Mouse (Mus musculus): Measurements from ENCODE around the gene Cdc37. TPM values are rescaled to one million over a fixed set of nuclear protein-coding genes. Genes with fewer than 3 reads are reported as not detected.

Cdc37 gene
- polyA plus RNA-seq, 1 experiment = 24.9 TPM

DNA sequence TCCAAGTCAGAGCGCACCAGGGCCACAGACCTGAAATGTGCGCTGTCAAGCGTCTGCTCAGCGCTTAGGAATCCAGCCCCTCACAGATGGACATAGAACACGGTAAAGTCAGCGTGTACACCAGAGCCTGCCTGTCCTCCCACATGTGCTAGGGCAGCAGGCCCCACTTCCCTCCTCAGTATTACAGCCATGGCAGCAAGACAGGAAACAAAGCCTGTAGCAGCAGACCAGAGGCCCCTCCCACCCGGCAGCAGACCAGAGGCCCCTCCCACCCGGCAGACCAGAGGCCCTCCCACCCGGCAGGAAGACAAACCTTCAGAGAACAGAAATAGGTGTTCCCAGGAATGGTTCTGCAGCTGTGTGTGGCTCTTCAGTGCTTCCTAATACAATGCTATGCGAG lies 3.1 kb downstream of the Cdc37 start:
- TF ChIP-seq POLR2A (IDR thresholded peaks at IDR 0.05; ENCODE audit: low read depth, low read length) = no peak
- TF ChIP-seq CTCF (IDR thresholded peaks at IDR 0.05; ENCODE audit: extremely low read depth, insufficient read length, insufficient replicate concordance, low read depth, low read length) = no peak
- peak overlapping the region; percentile 10; the same call in 1 of the 2 replicates for H3K4me3 ChIP-seq (ENCODE audit: low read depth, low read length)
- H3K27me3 ChIP-seq (ENCODE audit: control insufficient read depth, insufficient read depth, low read length) = no peaks in the 10 kb centered on the region
- peaks cover 25% of the 10 kb centered on the region for H3K36me3 ChIP-seq (ENCODE audit: control insufficient read depth, insufficient read depth, low read length)
- peaks cover 12% of the 10 kb centered on the region for H3K4me1 ChIP-seq (ENCODE audit: control insufficient read depth, insufficient read depth, insufficient read length, low read length)
- no peak overlapping the region for H3K27ac ChIP-seq (ENCODE audit: insufficient read depth, low read depth, low read length)
- 39% methylated on average over 10 of the region's 10 CpGs for WGBS

DNA sequence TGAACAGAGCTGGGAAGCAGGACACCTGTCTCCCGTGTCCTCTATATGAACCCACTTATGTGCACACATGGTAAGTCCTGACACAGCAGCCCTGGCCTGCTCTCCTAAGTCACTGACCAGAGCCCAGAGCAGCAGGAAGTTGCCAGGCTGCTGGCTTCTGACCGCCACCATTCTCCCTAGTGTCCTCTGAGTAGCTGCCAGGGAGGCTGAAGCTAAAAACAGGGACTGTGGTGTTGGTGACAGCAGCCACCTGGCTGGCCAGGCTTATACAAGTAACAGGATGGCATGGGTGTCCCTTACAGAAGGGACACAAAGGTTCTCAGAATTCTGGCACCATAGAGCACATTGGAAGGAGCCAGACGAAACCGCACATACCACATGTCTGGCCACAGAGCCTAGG lies 4.4 kb downstream of the Cdc37 start:
- WGBS = 89% methylated on average over 4 of the region's 4 CpGs
- Histone ChIP-seq H3K27me3 (ENCODE audit: control insufficient read depth, insufficient read depth, low read length) (no peaks in the 10 kb centered on the region), H3K4me3 (ENCODE audit: low read depth, low read length) (no peak overlapping the region), H3K27ac (ENCODE audit: insufficient read depth, low read depth, low read length) (no peak overlapping the region), H3K36me3 (ENCODE audit: control insufficient read depth, insufficient read depth, low read length) (peaks cover 34% of the 10 kb centered on the region), H3K4me1 (ENCODE audit: control insufficient read depth, insufficient read depth, insufficient read length, low read length) (peaks cover 12% of the 10 kb centered on the region)
- TF ChIP-seq CTCF (IDR thresholded peaks at IDR 0.05; ENCODE audit: extremely low read depth, insufficient read length, insufficient replicate concordance, low read depth, low read length) (no peak), POLR2A (IDR thresholded peaks at IDR 0.05; ENCODE audit: low read depth, low read length) (no peak)

DNA sequence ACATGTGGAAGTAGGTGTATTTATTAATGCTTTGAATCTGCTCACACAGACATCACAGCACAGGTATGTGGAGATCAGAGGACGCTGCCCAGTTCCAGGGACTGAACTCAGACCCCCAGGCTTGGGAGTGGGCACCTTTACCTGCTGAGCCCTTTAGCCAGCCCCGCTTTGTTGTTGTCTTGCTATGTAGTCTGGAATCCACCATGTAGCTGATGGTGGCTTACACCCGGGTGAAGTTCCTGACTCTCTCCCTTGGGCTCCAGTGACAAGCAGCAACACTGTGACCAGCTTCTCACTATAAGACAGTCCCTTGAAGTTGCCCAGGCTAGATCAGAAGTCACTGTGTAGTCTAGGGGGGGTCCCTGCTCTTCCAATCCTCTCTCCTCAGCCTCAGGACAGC lies 5.4 kb downstream of the Cdc37 start:
- TF ChIP-seq POLR2A (IDR thresholded peaks at IDR 0.05; ENCODE audit: low read depth, low read length) (no peak), CTCF (IDR thresholded peaks at IDR 0.05; ENCODE audit: extremely low read depth, insufficient read length, insufficient replicate concordance, low read depth, low read length) (no peak)
- H3K27me3 ChIP-seq (ENCODE audit: control insufficient read depth, insufficient read depth, low read length) = no peaks in the 10 kb centered on the region
- H3K27ac ChIP-seq (ENCODE audit: insufficient read depth, low read depth, low read length) = no peak overlapping the region
- peaks cover 9% of the 10 kb centered on the region for H3K4me1 ChIP-seq (ENCODE audit: control insufficient read depth, insufficient read depth, insufficient read length, low read length)
- WGBS = 93% methylated on average over 3 of the region's 3 CpGs
- H3K36me3 ChIP-seq (ENCODE audit: control insufficient read depth, insufficient read depth, low read length) = peaks cover 45% of the 10 kb centered on the region
- no peak overlapping the region for H3K4me3 ChIP-seq (ENCODE audit: low read depth, low read length)

DNA sequence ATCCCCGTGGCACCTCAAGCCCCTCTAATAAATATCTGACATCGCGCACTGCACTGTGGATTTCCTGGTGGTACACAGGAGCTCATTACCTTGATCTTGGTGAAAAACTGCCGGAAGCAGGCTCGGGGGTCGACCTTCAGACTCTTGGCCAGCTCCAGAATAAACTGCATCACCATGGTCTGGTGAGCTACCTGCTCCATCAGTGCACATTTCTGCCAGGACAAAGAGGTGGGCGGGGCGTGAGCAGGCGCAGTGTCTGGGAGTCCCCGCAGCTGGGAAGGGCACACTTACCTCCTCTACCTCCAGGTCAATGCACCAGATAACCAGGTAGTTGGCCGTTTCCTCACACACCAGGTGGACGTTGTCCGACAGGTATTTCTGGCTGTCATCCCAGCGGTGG lies 7.9 kb downstream of the Cdc37 start:
- H3K36me3 ChIP-seq (ENCODE audit: control insufficient read depth, insufficient read depth, low read length) = peaks cover 49% of the 10 kb centered on the region
- no peak for TF ChIP-seq CTCF (IDR thresholded peaks at IDR 0.05; ENCODE audit: extremely low read depth, insufficient read length, insufficient replicate concordance, low read depth, low read length)
- H3K4me1 ChIP-seq (ENCODE audit: control insufficient read depth, insufficient read depth, insufficient read length, low read length) = peaks cover 4% of the 10 kb centered on the region
- no peaks in the 10 kb centered on the region for H3K27me3 ChIP-seq (ENCODE audit: control insufficient read depth, insufficient read depth, low read length)
- 79% methylated on average over 14 of the region's 14 CpGs for WGBS
- H3K4me3 ChIP-seq (ENCODE audit: low read depth, low read length) = no peak overlapping the region
- H3K27ac ChIP-seq (ENCODE audit: insufficient read depth, low read depth, low read length) = no peak overlapping the region

DNA sequence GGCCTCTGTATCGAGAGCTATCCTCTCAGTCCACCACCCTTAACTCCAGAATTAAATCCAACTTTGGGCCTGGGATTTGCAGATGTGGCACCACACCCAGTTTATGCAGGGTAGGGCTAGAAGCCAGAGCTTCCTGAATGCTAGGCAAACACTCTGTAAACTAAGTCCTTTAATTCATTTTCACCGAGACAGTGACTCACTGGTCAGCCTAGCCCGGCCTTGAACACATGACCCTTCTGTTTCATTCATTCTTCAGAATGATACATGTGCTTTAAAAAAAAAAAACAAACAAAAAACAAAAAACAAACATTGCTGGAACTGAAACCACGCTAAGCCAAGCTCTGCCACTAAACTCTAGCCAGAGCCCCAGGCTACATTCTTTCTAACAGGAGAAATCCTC lies 11.4 kb downstream of the Cdc37 start:
- 68% methylated on average over 4 of the region's 4 CpGs for WGBS
- TF ChIP-seq CTCF (IDR thresholded peaks at IDR 0.05; ENCODE audit: extremely low read depth, insufficient read length, insufficient replicate concordance, low read depth, low read length) = no peak
- TF ChIP-seq POLR2A (IDR thresholded peaks at IDR 0.05; ENCODE audit: low read depth, low read length) = no peak
- Histone ChIP-seq H3K36me3 (ENCODE audit: control insufficient read depth, insufficient read depth, low read length) (peaks cover 39% of the 10 kb centered on the region), H3K27me3 (ENCODE audit: control insufficient read depth, insufficient read depth, low read length) (no peaks in the 10 kb centered on the region), H3K27ac (ENCODE audit: insufficient read depth, low read depth, low read length) (no peak overlapping the region), H3K4me3 (ENCODE audit: low read depth, low read length) (no peak overlapping the region), H3K4me1 (ENCODE audit: control insufficient read depth, insufficient read depth, insufficient read length, low read length) (peaks cover 6% of the 10 kb centered on the region)

DNA sequence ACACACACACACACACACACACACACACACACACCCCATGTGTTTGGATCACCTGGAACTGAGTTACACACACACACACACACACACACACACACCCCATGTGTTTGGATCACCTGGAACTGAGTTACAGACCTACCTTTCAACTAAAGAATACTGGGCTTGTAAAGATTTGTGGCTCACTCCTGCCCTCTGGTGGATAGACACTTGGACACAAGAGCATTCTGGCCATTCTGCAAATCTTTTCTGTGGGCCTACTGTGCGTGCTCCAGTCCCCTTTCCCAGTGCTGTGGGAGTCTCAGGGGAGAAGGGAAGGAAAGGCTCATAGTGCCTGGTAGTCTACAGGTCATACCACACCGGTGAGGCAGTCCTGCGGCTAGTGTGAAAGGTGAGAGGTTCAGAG lies 12.6 kb downstream of the Cdc37 start:
- H3K27me3 ChIP-seq (ENCODE audit: control insufficient read depth, insufficient read depth, low read length) = no peaks in the 10 kb centered on the region
- peaks cover 6% of the 10 kb centered on the region for H3K4me1 ChIP-seq (ENCODE audit: control insufficient read depth, insufficient read depth, insufficient read length, low read length)
- H3K27ac ChIP-seq (ENCODE audit: insufficient read depth, low read depth, low read length) = no peak overlapping the region
- TF ChIP-seq POLR2A (IDR thresholded peaks at IDR 0.05; ENCODE audit: low read depth, low read length) (no peak), CTCF (IDR thresholded peaks at IDR 0.05; ENCODE audit: extremely low read depth, insufficient read length, insufficient replicate concordance, low read depth, low read length) (peak; percentile 60; the same call in 1 of the 2 replicates)
- H3K36me3 ChIP-seq (ENCODE audit: control insufficient read depth, insufficient read depth, low read length) = peaks cover 28% of the 10 kb centered on the region
- WGBS = 46% methylated on average over 3 of the region's 3 CpGs
- no peak overlapping the region for H3K4me3 ChIP-seq (ENCODE audit: low read depth, low read length)

DNA sequence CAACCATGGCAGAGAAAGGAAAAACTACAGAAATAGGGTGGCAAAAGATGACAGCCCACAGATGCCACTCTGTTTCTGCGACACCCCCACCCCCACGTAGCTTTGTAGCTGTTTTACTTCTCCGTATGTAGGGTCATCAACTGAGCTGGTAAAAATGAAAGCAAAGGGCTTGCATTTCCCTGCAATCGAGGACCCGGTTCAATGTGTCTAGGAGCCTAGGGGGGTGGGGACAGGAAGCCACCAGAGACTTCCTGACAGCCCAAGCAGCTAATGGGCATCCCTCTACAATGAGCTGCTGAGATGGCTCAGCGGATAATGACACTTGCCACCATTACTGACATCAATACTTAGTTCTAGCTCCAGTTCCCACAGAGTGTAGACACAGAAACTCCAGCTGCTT lies 13.4 kb downstream of the Cdc37 start:
- peak overlapping the region; percentile 54 for H3K27ac ChIP-seq (ENCODE audit: insufficient read depth, low read depth, low read length)
- TF ChIP-seq POLR2A (IDR thresholded peaks at IDR 0.05; ENCODE audit: low read depth, low read length) (no peak), CTCF (IDR thresholded peaks at IDR 0.05; ENCODE audit: extremely low read depth, insufficient read length, insufficient replicate concordance, low read depth, low read length) (no peak)
- H3K36me3 ChIP-seq (ENCODE audit: control insufficient read depth, insufficient read depth, low read length) = peaks cover 23% of the 10 kb centered on the region
- H3K4me3 ChIP-seq (ENCODE audit: low read depth, low read length) = no peak overlapping the region
- H3K27me3 ChIP-seq (ENCODE audit: control insufficient read depth, insufficient read depth, low read length) = no peaks in the 10 kb centered on the region
- H3K4me1 ChIP-seq (ENCODE audit: control insufficient read depth, insufficient read depth, insufficient read length, low read length) = peaks cover 8% of the 10 kb centered on the region
- 64% methylated on average over 6 of the region's 6 CpGs for WGBS

DNA sequence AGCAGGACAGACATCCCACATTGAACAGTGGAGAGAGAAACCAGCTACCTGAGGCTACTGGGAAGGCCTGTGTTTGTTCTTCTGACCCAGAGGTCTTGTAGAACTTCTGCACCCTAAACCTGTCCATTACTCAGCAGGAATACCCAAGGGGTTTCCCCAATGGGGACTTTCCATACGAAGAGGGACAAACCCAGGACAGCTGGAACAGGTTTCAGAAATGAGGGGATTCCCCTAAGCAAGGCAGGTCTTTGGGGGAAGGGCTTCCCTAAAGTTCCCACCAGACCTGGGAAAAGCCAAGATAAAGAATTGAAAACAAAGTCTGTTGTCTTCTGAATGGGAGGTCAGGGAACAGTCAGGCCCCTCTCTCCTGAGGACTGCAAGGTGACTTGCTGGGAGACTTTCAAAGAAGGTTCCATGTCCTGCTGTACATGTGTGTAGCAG lies 13.8 kb downstream of the Cdc37 start:
- no peaks in the 10 kb centered on the region for H3K27me3 ChIP-seq (ENCODE audit: control insufficient read depth, insufficient read depth, low read length)
- TF ChIP-seq CTCF (IDR thresholded peaks at IDR 0.05; ENCODE audit: extremely low read depth, insufficient read length, insufficient replicate concordance, low read depth, low read length) (no peak), POLR2A (IDR thresholded peaks at IDR 0.05; ENCODE audit: low read depth, low read length) (no peak)
- H3K36me3 ChIP-seq (ENCODE audit: control insufficient read depth, insufficient read depth, low read length) = peaks cover 20% of the 10 kb centered on the region
- 30% methylated on average over 1 of the region's 1 CpGs for WGBS
- no peak overlapping the region for H3K4me3 ChIP-seq (ENCODE audit: low read depth, low read length)
- H3K4me1 ChIP-seq (ENCODE audit: control insufficient read depth, insufficient read depth, insufficient read length, low read length) = peaks cover 9% of the 10 kb centered on the region
- peak overlapping the region; percentile 54 for H3K27ac ChIP-seq (ENCODE audit: insufficient read depth, low read depth, low read length)

Measured in small intestine, adult 2 months (tissue).